Mouse (Mus musculus) cerebellum, postnatal 4 days (tissue): ENCODE results near the gene Wars.

Experiments
- DNase-seq, 2 experiments: peaks; one replicate each; pipeline ENCODE4 v3.0.0; 2022; ENCODE audit warnings: low spot score in 2 of 2, mixed read lengths in 1 of 2

Wars gene

GRCm38 (mm10) chr12:108909846-108910433 is 16.0 kb upstream of the Wars start:
- no peak for DNase-seq

- DNase-seq, result no peak
Observed at GRCm38 (mm10) chr12:108906398-108906797, 12.4 kb upstream of the Wars start.

DNA sequence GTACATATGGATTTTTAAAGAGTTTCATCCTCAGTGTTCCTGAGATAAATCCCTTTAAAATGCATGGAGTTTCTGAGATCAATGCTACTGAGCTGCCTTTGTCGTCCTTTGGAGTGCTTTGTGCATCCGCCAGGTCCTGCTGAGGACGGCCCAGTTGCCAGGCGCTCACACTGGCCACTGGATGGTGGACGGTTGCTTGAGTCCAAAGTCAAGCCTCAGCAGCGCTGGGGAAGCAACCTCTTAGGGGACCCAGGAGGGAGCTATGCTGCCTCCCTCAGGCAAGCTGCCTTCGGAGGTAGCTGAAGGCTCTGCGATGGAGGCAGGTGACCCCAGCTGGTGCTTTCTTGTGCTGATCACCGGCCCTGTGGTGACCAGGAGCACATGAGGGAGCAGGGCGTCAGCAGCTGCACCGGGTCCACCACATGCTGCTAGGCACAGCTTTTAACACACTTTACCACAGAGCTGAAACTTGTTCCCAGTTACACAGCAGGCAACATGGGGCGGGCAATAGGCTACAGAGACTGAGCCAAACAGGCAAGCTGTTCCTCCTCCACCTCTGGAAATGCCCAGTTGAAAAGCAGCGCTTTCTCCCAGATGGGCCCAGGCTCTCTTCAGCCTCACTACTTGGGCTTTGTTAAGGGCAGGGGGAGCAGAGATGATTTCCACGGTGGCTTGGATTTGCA is 11.8 kb upstream of the Wars start:
- peak in 1 of 2 experiments; percentile 38 for DNase-seq

DNA sequence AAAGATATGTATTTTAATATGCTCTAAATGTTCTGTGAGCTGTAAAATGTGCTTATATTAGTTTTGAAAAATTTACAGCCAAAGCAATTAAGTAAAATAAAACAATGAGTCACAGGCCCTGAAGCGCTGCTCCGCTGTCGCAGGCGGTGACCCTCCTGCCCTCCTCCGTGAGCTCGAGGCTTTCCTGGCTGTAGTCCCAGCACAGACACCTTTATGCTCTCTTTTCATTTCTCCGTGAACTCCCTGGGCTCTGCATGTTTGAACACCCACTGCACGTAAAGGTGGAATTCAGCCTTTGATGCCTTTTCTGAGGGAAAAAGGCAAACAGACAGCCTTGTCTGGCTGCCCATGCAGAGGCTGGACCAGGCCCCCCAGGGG is 10.3 kb upstream of the Wars start:
- DNase-seq, result no peak

DNA sequence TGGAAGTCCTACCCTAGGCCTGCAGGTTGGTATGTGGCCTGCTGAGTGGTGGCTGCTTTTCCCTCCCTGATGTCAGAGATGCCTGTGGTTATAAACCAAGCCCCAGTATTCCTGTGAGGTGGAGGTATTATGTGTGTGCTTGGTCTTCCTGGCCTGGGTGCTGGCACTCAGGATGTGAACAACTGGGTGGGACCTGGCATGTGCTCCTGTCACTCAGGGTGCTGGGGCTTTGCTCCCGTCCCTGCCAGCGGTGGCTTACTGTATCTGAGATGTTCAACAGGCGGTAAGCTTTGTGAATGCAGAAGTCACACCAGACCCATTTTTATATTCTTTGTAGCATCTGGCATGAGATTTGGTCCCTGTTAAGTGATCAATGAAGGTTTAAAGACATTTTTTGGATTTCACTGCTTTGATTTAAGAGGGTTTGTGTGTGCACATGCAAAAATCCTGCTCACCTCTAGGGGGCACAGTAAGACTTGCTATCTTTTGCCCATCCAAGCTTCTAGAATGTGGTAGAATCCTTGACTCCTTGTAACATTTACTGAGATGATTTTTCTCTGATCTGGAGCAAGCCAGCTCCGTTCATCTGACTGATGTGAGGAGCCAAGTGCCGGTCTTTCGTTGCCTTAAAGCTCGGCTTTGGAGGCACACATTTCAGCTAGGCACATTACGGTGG is 9.8 kb upstream of the Wars start:
- DNase-seq, result peak in 1 of 2 experiments; percentile 72

DNA sequence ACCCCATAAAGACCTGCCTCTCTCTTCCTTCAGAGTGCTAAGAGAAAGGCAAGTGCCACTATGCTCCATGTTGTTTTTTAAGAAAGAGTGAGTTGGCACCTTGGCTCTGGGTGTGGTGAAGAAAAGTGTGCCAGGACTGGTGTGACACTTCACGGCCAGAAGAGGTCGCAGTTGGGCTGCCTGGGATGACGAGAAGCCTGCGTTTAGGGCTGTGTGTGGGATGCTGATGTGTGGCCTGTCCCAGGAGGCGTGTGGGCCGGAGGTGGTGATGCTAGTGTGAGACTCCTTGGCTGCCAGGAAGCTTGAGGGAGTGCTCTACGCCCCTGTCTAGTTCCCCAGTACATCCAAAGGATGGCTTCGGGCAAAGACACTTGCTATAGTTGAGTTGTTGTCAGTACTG is 9.0 kb upstream of the Wars start:
- peak in 1 of 2 experiments; percentile 59 for DNase-seq

- DNase-seq, result no peak
Observed at GRCm38 (mm10) chr12:108901346-108901745, 7.4 kb upstream of the Wars start.

DNA sequence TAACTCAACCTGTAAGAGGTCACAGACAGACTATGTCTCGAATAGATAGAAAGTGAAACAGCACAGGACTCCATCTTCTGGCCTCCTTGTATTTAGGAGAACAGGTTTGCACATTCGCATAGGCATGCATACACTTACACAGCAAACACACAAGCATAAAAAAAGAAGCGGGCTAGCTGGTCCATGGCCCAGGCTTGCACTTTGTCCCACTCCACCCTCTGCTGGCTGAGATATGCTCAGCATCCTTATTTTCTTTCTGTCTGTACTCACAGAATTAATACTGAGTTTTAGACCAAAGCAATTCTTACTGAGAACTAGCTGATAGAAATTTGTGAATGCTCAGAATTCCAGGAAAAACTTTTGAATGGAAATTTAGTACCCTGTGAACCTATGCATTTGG is 2.0 kb upstream of the Wars start:
- no peak for DNase-seq

GRCm38 (mm10) chr12:108894432-108894816 is 450 bp upstream of the Wars start:
- DNase-seq, result no peak

GRCm38 (mm10) chr12:108892989-108893714 is 822 bp downstream of the Wars start, which contains the start of gene Wdr25:
Wdr25 (plus strand) TSS chr12:108893631.
- DNase-seq, result no peak

DNA sequence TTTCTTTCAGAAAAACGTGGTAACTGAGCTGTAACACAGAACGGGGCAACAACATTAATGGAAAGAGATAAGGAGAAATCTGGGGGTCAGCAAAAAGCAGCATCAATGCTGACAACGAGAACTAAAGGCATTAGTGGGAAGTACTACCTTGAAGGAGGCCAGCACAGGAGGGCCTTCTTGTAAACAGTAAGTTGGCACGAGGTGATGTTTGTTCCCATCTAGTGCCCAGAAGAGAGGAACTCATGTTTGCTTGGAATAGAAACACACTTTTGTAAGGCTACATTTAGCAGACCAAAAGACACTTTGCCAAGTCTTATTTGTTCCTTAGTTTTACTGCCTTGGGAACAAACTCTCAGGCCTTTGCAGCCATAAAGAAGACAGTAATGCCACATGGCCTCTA is 5.3 kb downstream of the Wars start:
- DNase-seq, result no peak

GRCm38 (mm10) chr12:108887077-108887476 is 6.9 kb downstream of the Wars start:
- no peak for DNase-seq

- no peak for DNase-seq
Observed at GRCm38 (mm10) chr12:108885906-108886305, 8.1 kb downstream of the Wars start.

GRCm38 (mm10) chr12:108882776-108883175 is 11.2 kb downstream of the Wars start:
- DNase-seq, result no peak

- DNase-seq, result no peak
Observed at GRCm38 (mm10) chr12:108881192-108881591, 12.8 kb downstream of the Wars start.

DNA sequence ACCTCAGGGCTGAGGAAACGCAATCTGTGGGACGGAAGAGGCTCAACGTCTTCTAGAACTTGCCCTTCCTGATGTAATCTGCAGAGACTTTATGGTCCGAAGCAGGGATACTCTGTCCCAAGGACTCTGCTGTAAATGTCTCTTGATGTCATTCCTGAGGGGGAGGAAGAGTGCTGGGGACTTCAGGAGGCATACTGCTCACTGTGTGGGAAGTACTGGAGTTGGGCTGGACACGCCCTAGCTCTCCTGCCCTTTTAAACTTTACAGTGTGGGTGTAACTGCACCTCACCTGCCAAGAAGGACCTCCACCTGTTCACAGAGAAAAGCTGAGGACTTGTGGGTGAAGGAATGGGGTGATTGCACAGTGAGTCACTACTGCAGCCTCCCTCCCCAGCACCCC is 13.4 kb downstream of the Wars start:
- no peak for DNase-seq

- DNase-seq, result no peak
Observed at GRCm38 (mm10) chr12:108879138-108879537, 14.8 kb downstream of the Wars start.

GRCm38 (mm10) chr12:108873122-108873521 is 20.9 kb downstream of the Wars start:
- no peak for DNase-seq

- no peak for DNase-seq
Observed at GRCm38 (mm10) chr12:108869575-108869974, 24.4 kb downstream of the Wars start.

GRCm38 (mm10) chr12:108865007-108865494 is 28.9 kb downstream of the Wars start:
- no peak for DNase-seq

GRCm38 (mm10) chr12:108858486-108858885 is 35.5 kb downstream of the Wars start:
- no peak for DNase-seq

DNA sequence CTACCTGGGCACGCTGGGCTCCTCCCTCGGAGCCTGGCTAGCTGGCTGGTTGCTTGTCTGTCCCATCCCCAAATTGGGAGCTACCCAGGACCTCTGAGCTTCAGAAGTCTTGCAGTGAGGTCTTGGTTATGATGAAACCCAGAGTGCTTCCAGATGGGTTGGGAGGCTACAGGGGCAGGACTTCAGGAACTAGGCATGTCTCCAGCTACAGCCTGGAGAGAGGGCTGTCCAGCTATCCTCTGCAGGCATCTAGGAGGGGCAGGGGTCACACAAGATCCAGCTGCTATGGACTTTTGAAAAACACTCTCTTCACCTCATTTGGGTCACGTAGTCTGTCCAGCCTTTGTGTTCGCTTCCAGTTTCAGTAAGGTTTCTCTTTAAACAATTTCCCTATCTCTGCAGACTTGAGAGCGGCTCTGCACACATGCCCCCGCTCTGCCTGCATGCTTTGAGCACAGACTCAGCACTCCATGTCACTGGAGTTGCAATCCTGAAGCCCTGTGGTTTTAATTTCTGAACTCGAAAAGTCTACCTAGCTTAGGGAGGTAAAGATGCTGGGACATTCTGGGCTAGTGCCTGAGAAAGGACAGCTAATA is 36.3 kb downstream of the Wars start:
- no peak for DNase-seq
